Mouse (Mus musculus) cortical plate, adult 2 months (tissue): ENCODE results near the gene Spin1.

Experiments
- CTCF ChIP-seq: fragments of 200-500 bp; IDR thresholded peaks from 2 replicates; pipeline ENCODE4 v1.5.1; 2011; ENCODE audit warnings: mild to moderate bottlenecking, control low read depth, low read length; ENCODE audit not compliant: insufficient read depth; ENCODE audit errors: extremely low read depth
- POLR2A ChIP-seq: fragments of 200-500 bp; IDR thresholded peaks from 2 replicates; pipeline ENCODE4 v1.6.1; 2011; ENCODE audit warnings: mild to moderate bottlenecking, low read length, control low read depth; ENCODE audit not compliant: insufficient read depth; ENCODE audit errors: extremely low read depth

GRCm38 (mm10) chr13:51087253-51087652 lies 13.4 kb upstream of the Spin1 start:
- TF ChIP-seq CTCF (no peak), POLR2A (no peak)
